Comparison of ENCODE assay signal across 46 mouse cellular contexts in genomic region chr17:25110590-25110989, GRCm38 (mm10). TPM values are rescaled to one million over a fixed set of nuclear protein-coding genes. Genes with fewer than 3 reads are reported as not detected.
"Had no signal": no experiment of that assay in that cellular context is flagged by ENCODE, and none has a peak within 500 bp of the region (broad histone marks: within the 10 kb centered on the region; RNA-seq: fewer than 3 reads in every experiment).

No protein-coding gene starts in this region.

- H3K27me3 ChIP-seq: heart, embryonic 12.5 days; heart, embryonic 13.5 days; heart, embryonic 15.5 days; hindbrain, embryonic 12.5 days; hindbrain, embryonic 13.5 days; hindbrain, embryonic 15.5 days; intestine, embryonic 15.5 days; kidney, embryonic 15.5 days had no signal

- DNase-seq: heart, postnatal 10 days; heart, postnatal 14 days; heart, postnatal 36 days; heart, postnatal 4 days; kidney, adult 11 months; kidney, adult 18-20 months; kidney, adult 2 months; kidney, adult 8-10 months; kidney, adult 9 months; kidney, postnatal 10 days; kidney, postnatal 14 days; kidney, postnatal 25 days; kidney, postnatal 36 days; kidney, postnatal 4 days; layer of hippocampus, adult 9-11 months; layer of hippocampus, postnatal 36 days had no signal

- H3K4me2 ChIP-seq: heart, embryonic 11.5 days; heart, embryonic 12.5 days; heart, embryonic 13.5 days; heart, embryonic 15.5 days; hindbrain, embryonic 12.5 days; hindbrain, embryonic 13.5 days; hindbrain, embryonic 14.5 days; hindbrain, embryonic 15.5 days; intestine, embryonic 15.5 days; kidney, embryonic 15.5 days had no signal

- H3K4me3 ChIP-seq: heart, embryonic 10.5 days; heart, embryonic 12.5 days; heart, embryonic 13.5 days; heart, embryonic 15.5 days; hindbrain, embryonic 10.5 days; hindbrain, embryonic 12.5 days; hindbrain, embryonic 13.5 days; hindbrain, embryonic 15.5 days; intestine, embryonic 15.5 days; kidney, embryonic 15.5 days; layer of hippocampus, adult 2 months had no signal

RNA-seq across cellular contexts. Expression of gene Ptx4, which starts 10.0 kb away (rescaled TPM):
- polyA plus RNA-seq: hindbrain, embryonic 10.5 days; hindbrain, embryonic 11.5 days; hindbrain, embryonic 12.5 days; hindbrain, embryonic 13.5 days; hindbrain, embryonic 14.5 days; hindbrain, embryonic 15.5 days; hindbrain, embryonic 16.5 days; inflammation-experienced regulatory T-cells, adult 6 months; intestine, embryonic 14.5 days; kidney, adult 2 months; kidney, embryonic 14.5 days; kidney, embryonic 16.5 days; kidney, postnatal 0 days had no signal

RNA-seq across cellular contexts. Expression of gene Tmem204, which starts 27.2 kb away (rescaled TPM):
- total RNA-seq: hematopoietic stem cell, adult 5-6 weeks had no signal

RNA-seq across cellular contexts. Expression of gene Ccdc154, which starts 51.7 kb away (rescaled TPM):
- total RNA-seq: heart, postnatal 14 days; heart, postnatal 25 days; heart, postnatal 36 days; heart, postnatal 4 days; hematopoietic stem cell, adult 5-6 weeks; hindbrain, postnatal 0 days; layer of hippocampus, postnatal 25 days; left cerebral cortex, adult 18-20 months had no signal
- polyA plus RNA-seq: heart, embryonic 10.5 days; heart, embryonic 11.5 days; heart, embryonic 12.5 days; heart, embryonic 13.5 days; heart, embryonic 14.5 days; heart, embryonic 15.5 days; heart, embryonic 16.5 days; heart, postnatal 0 days; hindbrain, embryonic 10.5 days; hindbrain, embryonic 11.5 days; hindbrain, embryonic 12.5 days; hindbrain, embryonic 13.5 days; hindbrain, embryonic 14.5 days; hindbrain, embryonic 15.5 days; hindbrain, embryonic 16.5 days; hindbrain, postnatal 0 days; inflammation-experienced regulatory T-cells, adult 6 months; intestine, postnatal 0 days; kidney, embryonic 14.5 days; kidney, embryonic 15.5 days; kidney, embryonic 16.5 days; kidney, postnatal 0 days; large intestine, adult 2 months had no signal
